Mouse (Mus musculus) right cerebral cortex, adult 2 months (tissue): ENCODE results near the gene Cacnb1.

Source experiments
- DNase-seq, 2 experiments: peaks; one replicate each; pipeline ENCODE4 v3.0.0; 2021 to 2022; ENCODE audit warnings: low spot score in 2 of 2

Gene Cacnb1

GRCm38 (mm10) chr11:97955146-97955902 lies 67.5 kb downstream of the Cacnb1 start:
- DNase-seq = no peak

DNA sequence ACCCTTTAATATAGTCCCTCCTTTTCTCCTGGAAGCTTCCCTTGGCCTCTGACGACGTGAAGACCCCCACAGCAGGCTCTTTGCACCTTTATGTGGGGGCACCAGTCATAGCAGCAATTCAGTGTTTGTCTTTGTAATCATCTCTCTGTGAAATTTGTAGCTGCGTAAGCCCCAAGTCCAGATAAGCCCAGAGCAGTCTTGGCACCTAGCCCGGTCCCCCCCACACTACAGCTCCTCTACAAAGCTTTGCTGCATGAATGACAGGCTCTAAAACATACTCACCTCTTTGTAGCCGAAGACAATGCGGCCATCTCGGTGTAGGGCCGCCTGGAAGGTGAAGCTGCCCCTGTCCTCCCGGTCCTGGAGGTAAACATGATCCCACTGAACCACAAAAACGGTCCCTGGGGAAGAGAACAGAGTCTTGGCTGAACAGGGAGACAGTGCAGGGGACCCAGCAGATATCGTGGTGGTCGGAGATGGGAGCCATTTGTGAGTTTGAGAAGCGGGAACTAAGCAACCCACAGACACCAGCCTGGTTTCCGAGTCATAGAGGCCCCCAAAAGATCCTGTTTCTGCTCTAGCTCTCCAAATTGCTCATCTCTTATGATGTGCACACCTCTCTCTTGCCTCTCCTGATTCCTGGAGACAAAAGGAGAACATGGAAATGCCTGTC lies 68.2 kb downstream of the Cacnb1 start:
- no peak for DNase-seq

GRCm38 (mm10) chr11:97953939-97954275 lies 68.9 kb downstream of the Cacnb1 start:
- no peak for DNase-seq

DNA sequence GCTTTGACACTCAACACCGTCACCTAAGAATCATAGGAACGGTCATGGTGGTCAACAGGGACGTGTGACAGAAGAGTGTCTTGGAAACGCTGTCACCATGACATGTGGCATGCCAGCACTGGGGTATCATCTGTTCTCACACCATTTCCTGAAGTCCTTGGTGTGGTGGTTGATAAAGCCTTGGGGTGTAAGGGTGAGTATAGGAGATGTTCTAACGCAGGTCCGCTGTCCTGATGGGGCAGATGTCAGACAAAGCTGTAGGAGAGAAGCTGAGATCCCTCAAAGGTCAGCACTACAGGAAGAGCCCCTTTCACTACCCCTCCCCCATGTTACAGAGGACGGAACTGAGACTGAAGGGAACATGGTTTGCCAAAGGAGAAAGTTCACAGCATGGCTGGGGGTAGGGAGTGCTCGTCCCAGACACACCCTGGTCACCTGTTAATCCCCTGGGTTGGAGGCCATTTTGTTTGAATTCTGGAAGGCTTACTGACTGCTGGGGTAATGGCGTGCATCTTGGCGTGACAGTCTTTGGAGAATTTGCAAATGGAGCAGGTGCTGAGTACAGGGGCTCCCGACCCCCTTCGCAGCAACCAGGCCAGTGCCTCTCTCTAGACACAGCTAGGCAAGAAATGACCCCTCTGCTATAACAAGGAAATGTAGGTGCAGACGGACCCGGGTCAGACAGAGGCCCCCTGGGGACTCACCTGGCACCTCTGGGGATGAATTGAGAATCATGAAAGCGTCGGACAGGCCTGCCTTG lies 69.5 kb downstream of the Cacnb1 start:
- DNase-seq = no peak

GRCm38 (mm10) chr11:97952367-97953006 lies 70.3 kb downstream of the Cacnb1 start:
- DNase-seq = no peak
